Mouse (Mus musculus): Measurements from ENCODE around the gene Kiss1.

DNA sequence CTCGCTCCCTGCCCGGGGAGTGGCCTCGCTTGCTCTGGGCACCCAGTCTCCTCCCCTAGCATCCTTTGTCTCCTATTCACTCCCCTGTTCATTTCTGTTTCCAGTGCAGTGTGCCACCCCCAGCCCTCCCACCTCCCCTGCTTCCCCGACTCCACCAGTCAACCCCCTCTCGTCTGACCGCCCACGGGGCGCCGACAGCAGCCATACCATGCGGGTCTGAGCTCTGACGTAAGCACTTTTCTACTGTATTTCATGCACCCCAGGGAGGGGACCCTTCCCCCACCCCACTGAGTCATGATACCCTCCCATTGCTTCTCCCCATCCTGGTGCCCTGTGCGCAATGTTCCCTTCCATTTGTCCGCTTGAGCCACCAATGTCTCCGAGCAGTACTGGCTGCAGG, 22.9 kb upstream of the Kiss1 start:
- TF ChIP-seq POLR2A (IDR thresholded peaks at IDR 0.05; ENCODE audit: low read depth, low read length), result no peak
- no peak for TF ChIP-seq CTCF (IDR thresholded peaks at IDR 0.05; ENCODE audit: borderline replicate concordance, insufficient read depth, low read length)
